Mouse (Mus musculus) effector memory CD4-positive, alpha-beta T cell, adult 7 months (primary cell): ENCODE measurements around the gene Kazn. TPM values are rescaled to one million over a fixed set of nuclear protein-coding genes. Genes with fewer than 3 reads are reported as not detected.

Experiments used
- polyA plus RNA-seq: library from polyadenylated mRNA; unstranded; fragments of 100-300 nt; shearing (Covaris generic); gene quantifications from one replicate; pipeline ENCODE4 v1.2.1, GENCODE M21; 2017

Kazn gene
- 0.35 TPM for polyA plus RNA-seq

GRCm38 (mm10) chr4:142239240-142240126 is at the start of gene Kazn:
Gene Kazn (minus strand): TSS chr4:142239401.

GRCm38 (mm10) chr4:142084131-142084899 is 154.9 kb downstream of the Kazn start, which contains the start of gene Tmem51:
Gene Tmem51 (minus strand): TSS chr4:142084304.

Other genes starting within 250 kb of the Kazn start
- gene Fhad1, start 224.3 kb downstream of the Kazn start, polyA plus RNA-seq = not detected
- 1.1 TPM for gene Tmem51, start 155.1 kb downstream of the Kazn start, polyA plus RNA-seq